Mouse (Mus musculus): ENCODE data around the gene Pon3. TPM values are rescaled to one million over a fixed set of nuclear protein-coding genes. Genes with fewer than 3 reads are reported as not detected.

The Pon3 gene
- polyA plus RNA-seq, 1 experiment = 38.2 TPM

DNA sequence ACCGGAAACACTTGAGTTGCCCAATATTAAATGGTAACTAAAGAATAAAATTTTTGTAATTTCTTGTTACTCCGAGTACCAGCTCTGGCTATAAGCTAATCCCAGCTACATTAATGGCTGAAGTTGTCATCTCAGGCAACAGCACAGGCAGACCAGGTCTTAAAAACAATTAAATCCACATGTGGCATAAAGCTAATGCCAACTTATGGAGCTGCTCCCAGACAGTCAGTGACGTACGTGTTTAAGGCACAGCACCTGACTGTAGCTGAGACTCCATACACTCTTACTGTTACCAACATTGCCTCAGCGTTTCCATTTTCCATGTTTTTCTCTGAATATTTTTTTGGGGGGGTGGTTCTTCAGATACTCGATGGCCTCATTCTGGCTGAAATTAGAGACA, 76.9 kb downstream of the Pon3 start:
- DNase-seq (ENCODE audit: low read depth) = no peak

DNA sequence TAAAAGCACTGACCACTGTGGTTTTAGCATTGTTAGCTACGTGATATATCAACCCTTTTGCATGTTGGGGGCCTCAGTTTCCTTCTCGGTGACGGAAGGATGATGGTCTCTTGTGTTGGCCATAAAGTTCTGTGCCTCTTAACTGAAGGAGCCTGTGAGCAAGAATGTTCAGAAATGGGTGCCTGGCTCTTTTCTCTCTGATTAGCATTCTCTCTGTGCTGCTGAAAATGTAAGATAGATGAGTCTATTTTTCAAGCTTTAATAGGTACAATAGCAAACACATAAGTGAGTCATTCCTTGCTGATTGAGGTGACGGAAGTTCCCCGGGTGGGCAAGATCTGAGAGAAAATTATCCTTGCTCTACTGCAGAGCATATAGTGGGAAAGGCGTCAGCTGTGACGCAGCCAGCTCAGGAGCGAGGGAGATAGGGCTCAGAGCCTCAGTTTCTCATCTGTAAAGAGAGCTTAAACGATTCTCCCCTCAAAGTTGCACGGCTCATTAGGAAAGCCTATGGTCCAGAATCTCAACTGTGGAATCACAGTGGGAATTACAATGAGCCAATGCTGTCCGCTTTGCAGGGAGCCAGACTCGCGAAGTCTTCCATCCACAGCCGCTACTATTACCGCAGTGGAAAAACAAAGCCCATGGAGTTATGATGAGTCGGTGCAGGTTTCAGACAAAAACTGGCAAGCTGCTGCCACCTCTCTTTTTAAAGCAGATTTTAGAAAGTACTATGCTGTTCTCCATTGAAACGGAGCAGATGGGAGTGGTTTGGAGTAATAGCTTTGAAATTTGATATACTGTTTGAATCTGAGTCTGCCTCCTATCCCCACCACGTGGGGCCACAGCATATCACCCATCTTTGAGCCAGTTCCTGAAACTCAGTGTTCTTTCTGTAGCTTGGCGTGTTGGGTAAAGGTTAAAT, 77.9 kb downstream of the Pon3 start:
- no peak for DNase-seq (ENCODE audit: low read depth)

DNA sequence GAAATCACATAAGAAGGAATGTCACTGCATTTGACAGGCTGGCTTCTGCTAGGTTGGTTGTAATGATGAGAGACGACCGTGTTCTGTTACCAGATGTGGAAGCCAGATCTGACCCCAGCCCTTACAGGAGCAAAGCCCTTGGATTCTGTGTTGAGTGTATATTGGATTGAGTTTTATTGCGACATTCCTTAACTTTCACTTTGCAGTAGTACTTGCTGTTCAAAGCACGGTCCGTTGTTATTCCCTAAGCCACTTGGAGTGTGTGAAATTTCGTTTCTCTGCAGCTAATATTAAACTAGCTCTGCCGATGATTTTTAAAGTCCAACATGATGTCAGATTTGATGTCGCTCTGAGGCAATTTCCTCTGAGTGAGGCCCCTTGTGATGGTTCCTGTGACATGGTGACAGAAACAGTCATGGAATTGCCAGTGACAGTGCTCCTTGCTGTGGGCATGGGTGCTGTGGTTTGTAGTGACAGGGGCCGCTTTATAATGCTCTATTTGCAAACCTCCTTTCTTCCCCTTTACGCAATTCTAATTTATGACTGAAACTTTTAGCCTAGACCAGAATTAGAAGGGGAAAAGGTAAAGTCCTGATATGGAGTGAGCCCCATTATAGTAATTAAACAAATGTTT, 81.8 kb downstream of the Pon3 start:
- no peak for DNase-seq (ENCODE audit: low read depth)

DNA sequence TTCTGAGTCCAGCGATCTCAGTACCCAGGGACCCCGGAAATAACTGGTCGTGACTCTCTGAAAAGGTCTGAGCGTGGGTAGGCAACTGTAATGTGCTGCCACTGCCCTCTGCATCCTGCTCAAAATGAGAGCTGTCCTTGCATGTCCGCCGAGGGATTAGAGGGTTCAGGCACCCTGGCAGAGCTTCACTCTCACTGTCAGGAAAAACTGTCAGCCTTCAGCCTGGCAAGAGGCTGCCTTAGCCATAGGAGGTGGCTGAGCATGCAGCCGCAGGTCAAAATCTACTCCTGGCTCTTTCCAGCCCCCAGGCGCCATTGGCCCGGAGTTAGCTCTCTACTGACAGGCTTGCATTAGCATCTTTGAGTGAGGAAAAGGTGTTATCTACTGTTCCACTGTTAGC, 83.5 kb downstream of the Pon3 start:
- DNase-seq (ENCODE audit: low read depth) = no peak

- DNase-seq (ENCODE audit: low read depth) = no peak
Observed at GRCm38 (mm10) chr6:5171418-5171817, 84.7 kb downstream of the Pon3 start.

Other genes starting within 250 kb of the Pon3 start
- gene Pon1, start 62.3 kb downstream of the Pon3 start, polyA plus RNA-seq (2012; rRNA removed) = 0.70 and 1.6 TPM in 2 replicates
- 30.6 and 35.1 TPM in 2 replicates for gene Pon2, start 42.2 kb upstream of the Pon3 start, polyA plus RNA-seq (2012; rRNA removed)
- gene Asb4, start 127.1 kb upstream of the Pon3 start, polyA plus RNA-seq (2012; rRNA removed) = 0.23 and 0.49 TPM in 2 replicates
- 12.6 and 24.9 TPM in 2 replicates for gene Pdk4, start 240.0 kb upstream of the Pon3 start, polyA plus RNA-seq (2012; rRNA removed)